Mouse (Mus musculus) thymus, adult 2 months (tissue): Measurements from ENCODE around the gene Doc2a. TPM values are rescaled to one million over a fixed set of nuclear protein-coding genes. Genes with fewer than 3 reads are reported as not detected.
"Not testable (repeated sequence)": the region's sequence is repeated elsewhere in the genome, so short reads cannot be mapped to it uniquely, and the experiment has no call there.

Experiments used
- DNase-seq: peaks from one replicate; pipeline ENCODE4 v3.0.0; 2021
- H3K27ac ChIP-seq: fragments of 200-500 bp; 2 replicates; pipeline ENCODE4 v1.5.1; 2012; ENCODE audit warnings: low read length, control low read depth; ENCODE audit not compliant: control insufficient read depth, insufficient read depth
- H3K27me3 ChIP-seq: fragments of 200-500 bp; 2 replicates; pipeline ENCODE4 v1.6.1; 2012; ENCODE audit warnings: mild to moderate bottlenecking, low read length, moderate library complexity, mixed read lengths; ENCODE audit not compliant: control insufficient read depth, insufficient read depth
- H3K36me3 ChIP-seq: fragments of 200-500 bp; 2 replicates; pipeline ENCODE4 v1.6.1; 2012; ENCODE audit warnings: mild to moderate bottlenecking, low read length, moderate library complexity; ENCODE audit not compliant: control insufficient read depth, insufficient read depth
- H3K4me1 ChIP-seq: fragments of 200-500 bp; replicated peaks from 2 replicates; pipeline ENCODE4 v1.6.1; 2012; ENCODE audit warnings: low read length; ENCODE audit not compliant: control insufficient read depth, insufficient read depth
- H3K4me3 ChIP-seq: fragments of 200-500 bp; 2 replicates; pipeline ENCODE4 v1.5.1; 2012; ENCODE audit warnings: mild to moderate bottlenecking, low read length, control low read depth, moderate library complexity; ENCODE audit not compliant: control insufficient read depth, insufficient read depth
- CTCF ChIP-seq: fragments of 200-500 bp; IDR thresholded peaks from 2 replicates; pipeline ENCODE4 v1.5.1; 2012; ENCODE audit warnings: mild to moderate bottlenecking, control low read depth, low read length, moderate library complexity, borderline replicate concordance; ENCODE audit not compliant: control insufficient read depth, poor library complexity, insufficient read depth; ENCODE audit errors: extremely low read depth
- POLR2A ChIP-seq: fragments of 200-500 bp; IDR thresholded peaks from 2 replicates; pipeline ENCODE4 v1.6.1; 2012; ENCODE audit warnings: mild to moderate bottlenecking, low read length, control low read depth, moderate library complexity; ENCODE audit not compliant: control insufficient read depth, poor library complexity, insufficient read depth; ENCODE audit errors: extremely low read depth
- WGBS: fragments of 180-500 bp; shearing (Covaris S2); methylation state at CpG from one replicate; pipeline ENCODE4 v1.1.7; 2018; 5-methylcytosine and 5-hydroxymethylcytosine counted together
- polyA plus RNA-seq: library from polyadenylated mRNA; depleted of rRNA; stranded (reverse); fragments of >200 nt; gene quantifications from 2 replicates; pipeline ENCODE4 v1.2.3, GENCODE M21; 2012; rRNA removed

The Doc2a gene
- polyA plus RNA-seq, 1 experiment = 0.12 TPM

DNA sequence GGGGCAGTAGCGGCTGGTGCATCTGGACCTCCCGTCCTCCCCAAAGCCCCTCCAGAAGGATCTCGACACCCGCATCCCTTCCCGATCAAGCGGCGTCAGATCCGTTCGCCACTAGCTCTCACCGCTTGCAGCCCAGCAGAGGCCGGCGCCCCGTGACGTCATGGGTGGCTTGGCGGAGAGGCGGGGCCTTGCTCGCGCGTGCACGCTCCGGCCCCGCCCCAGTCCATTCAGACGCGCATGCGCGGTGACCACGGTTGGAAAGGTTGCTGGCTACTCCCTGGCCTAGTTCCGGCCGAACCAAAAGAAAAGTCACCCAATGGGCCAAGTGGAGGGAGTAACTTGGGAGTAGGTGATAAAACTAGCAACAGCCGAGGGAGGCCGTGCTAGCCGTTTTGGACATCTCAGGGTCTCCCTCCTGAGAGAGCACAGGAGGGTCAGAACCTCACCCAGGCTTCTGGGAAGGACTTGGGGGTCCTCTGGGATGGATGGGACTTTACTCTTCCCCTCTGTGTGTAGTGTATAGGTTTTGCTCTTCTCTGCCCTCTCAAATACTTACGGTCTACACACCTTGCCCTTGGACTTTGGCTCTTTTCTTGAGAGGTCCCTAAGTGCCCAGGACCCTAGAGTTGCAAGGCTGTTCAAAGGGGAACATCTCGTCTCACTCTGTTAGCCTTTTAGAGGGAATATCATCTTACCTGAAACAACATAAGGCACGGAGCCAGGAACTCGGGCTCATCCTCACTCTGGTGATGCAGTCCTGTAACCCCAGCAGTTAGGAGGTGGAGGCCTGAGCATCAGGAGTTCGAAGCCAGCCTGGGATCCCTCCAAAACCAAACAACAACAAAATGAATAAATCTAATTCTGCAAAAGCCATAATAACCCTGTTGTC is 51.1 kb downstream of the Doc2a start:
- peak; percentile 93 for DNase-seq
- TF ChIP-seq POLR2A (peak; percentile 66; the same call in 1 of the 2 replicates), CTCF (0 out of 2 replicates have a peak, but pooled peaks have one; percentile 41)
- H3K4me1 ChIP-seq = peaks cover 14% of the 10 kb centered on the region

GRCm38 (mm10) chr7:126899781-126900180 is 52.6 kb downstream of the Doc2a start:
- WGBS = 95% methylated on average over 7 of the region's 9 CpGs
- not testable (repeated sequence) for H3K36me3 ChIP-seq, DNase-seq, H3K27ac ChIP-seq, H3K27me3 ChIP-seq, H3K4me3 ChIP-seq
- H3K4me1 ChIP-seq = peaks cover 14% of the 10 kb centered on the region

More for the DNA sequence above, 51.1 kb downstream of the Doc2a start:
- no peaks in the 10 kb centered on the region for H3K27me3 ChIP-seq
- H3K27ac ChIP-seq = peak overlapping the region; percentile 8; the same call in 1 of the 2 replicates
- H3K36me3 ChIP-seq = no peaks in the 10 kb centered on the region
- 15% methylated on average over 37 of the region's 37 CpGs for WGBS
- H3K4me3 ChIP-seq = peak overlapping the region; percentile 78

Other genes starting within 250 kb of the Doc2a start
- 5.2 and 7.1 TPM in 2 replicates for gene Nupr1, start 216.6 kb upstream of the Doc2a start, polyA plus RNA-seq
- gene Sgf29, start 198.1 kb upstream of the Doc2a start, polyA plus RNA-seq = 72.9 and 99.6 TPM in 2 replicates
- gene Sult1a1, start 171.0 kb upstream of the Doc2a start, polyA plus RNA-seq = 8.6 and 14.8 TPM in 2 replicates
- 45.6 and 51.3 TPM in 2 replicates for gene Bola2, start 152.0 kb upstream of the Doc2a start, polyA plus RNA-seq
- gene Slx1b, start 151.6 kb upstream of the Doc2a start, polyA plus RNA-seq = 34.6 and 36.7 TPM in 2 replicates
- gene Coro1a, start 139.6 kb upstream of the Doc2a start, polyA plus RNA-seq = 2,939 and 3,162 TPM in 2 replicates
- gene Mapk3, start 87.8 kb upstream of the Doc2a start, polyA plus RNA-seq = 130 and 131 TPM in 2 replicates
- gene Gdpd3, start 81.1 kb upstream of the Doc2a start, polyA plus RNA-seq = 15.7 and 106 TPM in 2 replicates
- gene Ypel3, start 70.5 kb upstream of the Doc2a start, polyA plus RNA-seq = 622 and 685 TPM in 2 replicates
- 25.0 and 37.9 TPM in 2 replicates for gene Tbx6, start 65.9 kb upstream of the Doc2a start, polyA plus RNA-seq
- gene Ppp4c, start 54.9 kb upstream of the Doc2a start, polyA plus RNA-seq = 460 and 482 TPM in 2 replicates
- gene Fam57b, start 49.7 kb upstream of the Doc2a start, polyA plus RNA-seq = 2.9 and 3.3 TPM in 2 replicates
- not detected in 2 replicates for gene 4930451I11Rik, start 15.8 kb upstream of the Doc2a start, polyA plus RNA-seq
- gene Hirip3, start 14.6 kb downstream of the Doc2a start, polyA plus RNA-seq = 18.7 and 24.6 TPM in 2 replicates
- 120 and 122 TPM in 2 replicates for gene Ino80e, start 15.0 kb downstream of the Doc2a start, polyA plus RNA-seq
- gene Taok2, start 37.3 kb downstream of the Doc2a start, polyA plus RNA-seq = 182 and 198 TPM in 2 replicates
- gene Tmem219, start 75.5 kb downstream of the Doc2a start, polyA plus RNA-seq = 87.7 and 94.7 TPM in 2 replicates
- gene Kctd13, start 81.5 kb downstream of the Doc2a start, polyA plus RNA-seq = 38.8 and 42.4 TPM in 2 replicates
- gene Asphd1, start 102.2 kb downstream of the Doc2a start, polyA plus RNA-seq = 0.33 and 0.35 TPM in 2 replicates
- gene Sez6l2, start 103.1 kb downstream of the Doc2a start, polyA plus RNA-seq = 2.9 and 3.7 TPM in 2 replicates
- gene Cdipt, start 128.5 kb downstream of the Doc2a start, polyA plus RNA-seq = 280 and 294 TPM in 2 replicates
- 0.34 and 1.0 TPM in 2 replicates for gene Cdiptos, start 128.7 kb downstream of the Doc2a start, polyA plus RNA-seq
- gene Mvp, start 167.2 kb downstream of the Doc2a start, polyA plus RNA-seq = 42.5 and 64.9 TPM in 2 replicates
- gene Pagr1b, start 169.1 kb downstream of the Doc2a start, polyA plus RNA-seq = 5.4 and 6.2 TPM in 2 replicates
- 11.9 and 12.7 TPM in 2 replicates for gene Pagr1a, start 169.9 kb downstream of the Doc2a start, polyA plus RNA-seq
- 103 and 113 TPM in 2 replicates for gene Gm42742, start 173.7 kb downstream of the Doc2a start, polyA plus RNA-seq
- gene Prrt2, start 173.8 kb downstream of the Doc2a start, polyA plus RNA-seq = 49.7 and 53.1 TPM in 2 replicates
- 954 and 1,846 TPM in 2 replicates for gene Maz, start 179.6 kb downstream of the Doc2a start, polyA plus RNA-seq
- gene Kif22, start 195.1 kb downstream of the Doc2a start, polyA plus RNA-seq = 50.5 and 66.8 TPM in 2 replicates
- gene Zg16, start 239.9 kb downstream of the Doc2a start, polyA plus RNA-seq = 0.73 and 1.2 TPM in 2 replicates
- 518 and 532 TPM in 2 replicates for gene AI467606, start 243.9 kb downstream of the Doc2a start, polyA plus RNA-seq